Mouse (Mus musculus) stomach, postnatal 0 days (tissue): ENCODE data around the gene Dcst1.

ENCODE experiments used
- CTCF ChIP-seq: IDR thresholded peaks from 2 replicates; pipeline ENCODE4 v1.5.1; 2016; ENCODE audit warnings: antibody characterized with exemption, low read depth, mild to moderate bottlenecking, moderate library complexity
- EP300 ChIP-seq: optimal IDR thresholded peaks from 2 replicates; pipeline ENCODE3; 2016; ENCODE audit warnings: antibody characterized with exemption

DNA sequence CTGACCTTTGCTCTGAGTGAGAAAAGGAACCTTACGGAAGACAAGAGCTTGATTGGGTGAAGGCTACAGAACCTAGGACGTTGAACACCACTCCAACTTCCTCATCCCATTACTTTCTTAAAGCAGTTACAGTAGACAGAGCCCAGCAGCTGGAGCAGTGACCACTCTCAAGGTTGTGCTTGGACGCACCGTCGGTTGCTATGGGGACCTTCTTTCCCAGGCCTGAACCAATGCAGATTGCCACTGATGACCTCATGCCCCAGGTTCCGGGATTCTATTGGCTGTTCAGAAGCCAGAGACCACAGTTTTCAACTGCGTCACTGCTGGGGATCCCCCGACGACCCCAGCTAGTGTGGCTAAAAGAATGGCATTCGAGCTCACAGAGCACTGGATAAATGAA, 34.1 kb downstream of the Dcst1 start:
- TF ChIP-seq CTCF (no peak), EP300 (no peak)
